In genomic region chr9:41122390-41123110, GRCm38 (mm10) we compare ENCODE assay signal across 9 mouse cellular contexts. TPM values are rescaled to one million over a fixed set of nuclear protein-coding genes. Genes with fewer than 3 reads are reported as not detected.
DNase-seq lines count a peak whose midpoint lies in the region; ATAC-seq lines count a peak whose summit lies in the region.
"Had no signal": no experiment of that assay in that cellular context is flagged by ENCODE, and none has a peak within 500 bp of the region (broad histone marks: within the 10 kb centered on the region; RNA-seq: fewer than 3 reads in every experiment).

No protein-coding gene starts in this region.

- no peak for ATAC-seq in embryonic facial prominence, embryonic 13.5 days (ENCODE audit: insufficient number of reproducible peaks, insufficient read depth, low FRiP score, low TSS enrichment, low read depth)
- ATAC-seq in heart, embryonic 16.5 days (replicated peaks; ENCODE audit: extremely low read depth, insufficient read depth, low FRiP score): peak; percentile 39; the same call in 1 of the 2 replicates
- no peak for ATAC-seq in intestine, embryonic 16.5 days

- no peak overlapping the region for H3K9ac ChIP-seq in embryonic facial prominence, embryonic 13.5 days
- H3K9ac ChIP-seq in heart, embryonic 16.5 days (ENCODE audit: low read length): no peak overlapping the region
- H3K9ac ChIP-seq in intestine, embryonic 16.5 days (ENCODE audit: low read depth, low read length): no peak overlapping the region
- H3K9ac ChIP-seq: limb, embryonic 13.5 days had no signal

- no peak overlapping the region for H3K4me2 ChIP-seq in embryonic facial prominence, embryonic 13.5 days
- peak overlapping the region; percentile 7; the same call in 1 of the 2 replicates for H3K4me2 ChIP-seq in heart, embryonic 16.5 days (ENCODE audit: low read depth, low read length)
- H3K4me2 ChIP-seq in intestine, embryonic 16.5 days (ENCODE audit: low read depth, low read length): no peak overlapping the region
- H3K4me2 ChIP-seq: limb, embryonic 13.5 days had no signal

- H3K27ac ChIP-seq in embryonic facial prominence, embryonic 13.5 days: peak overlapping the region; percentile 64; the same call in 1 of the 2 replicates
- H3K27ac ChIP-seq in embryonic facial prominence, embryonic 10.5 days (replicated peaks): no peak overlapping the region
- H3K27ac ChIP-seq in heart, embryonic 16.5 days (ENCODE audit: low read length): peak overlapping the region; percentile 60
- H3K27ac ChIP-seq in intestine, embryonic 16.5 days (ENCODE audit: low read length): no peak overlapping the region
- H3K27ac ChIP-seq: limb, embryonic 13.5 days had no signal

- no peak overlapping the region for H3K4me3 ChIP-seq in embryonic facial prominence, embryonic 13.5 days
- H3K4me3 ChIP-seq in embryonic facial prominence, embryonic 10.5 days: no peak overlapping the region
- no peak overlapping the region for H3K4me3 ChIP-seq in heart, embryonic 16.5 days (ENCODE audit: low read length)
- no peak overlapping the region for H3K4me3 ChIP-seq in intestine, embryonic 16.5 days (ENCODE audit: low read length)
- H3K4me3 ChIP-seq: limb, embryonic 13.5 days had no signal

- H3K27me3 ChIP-seq in embryonic facial prominence, embryonic 13.5 days: no peaks in the 10 kb centered on the region
- no peaks in the 10 kb centered on the region for H3K27me3 ChIP-seq in embryonic facial prominence, embryonic 10.5 days (replicated peaks; ENCODE audit: low read depth, poor library complexity, severe bottlenecking)
- no peaks in the 10 kb centered on the region for H3K27me3 ChIP-seq in heart, embryonic 16.5 days (ENCODE audit: control insufficient read depth, insufficient read depth, low read length)
- no peaks in the 10 kb centered on the region for H3K27me3 ChIP-seq in intestine, embryonic 16.5 days (replicated peaks; ENCODE audit: control insufficient read depth, insufficient read depth, low read length)
- H3K27me3 ChIP-seq: limb, embryonic 13.5 days had no signal

- WGBS in embryonic facial prominence, embryonic 13.5 days: 61% methylated on average over 11 of the region's 11 CpGs
- WGBS in embryonic facial prominence, embryonic 10.5 days: 88% methylated on average over 11 of the region's 11 CpGs
- 41% methylated on average over 11 of the region's 11 CpGs for WGBS in heart, embryonic 16.5 days
- 71% methylated on average over 11 of the region's 11 CpGs for WGBS in intestine, embryonic 16.5 days

- no peaks in the 10 kb centered on the region for H3K36me3 ChIP-seq in embryonic facial prominence, embryonic 13.5 days
- no peaks in the 10 kb centered on the region for H3K36me3 ChIP-seq in embryonic facial prominence, embryonic 10.5 days (replicated peaks)
- H3K36me3 ChIP-seq in heart, embryonic 16.5 days (ENCODE audit: control insufficient read depth, insufficient read depth): no peaks in the 10 kb centered on the region
- no peaks in the 10 kb centered on the region for H3K36me3 ChIP-seq in intestine, embryonic 16.5 days (ENCODE audit: control insufficient read depth, insufficient read depth, low read length)
- H3K36me3 ChIP-seq: limb, embryonic 13.5 days had no signal

- DNase-seq in embryonic facial prominence, embryonic 10.5 days (ENCODE audit: low spot score): no peak
- peak; percentile 11 for DNase-seq in retina, postnatal 7 days (ENCODE audit: low read depth, low spot score)
- DNase-seq in retina, postnatal 1 day: no peak
- DNase-seq in lung, postnatal 36 days: peak; percentile 64
- DNase-seq in urinary bladder, postnatal 10 days (ENCODE audit: low spot score): no peak

- peaks cover 24% of the 10 kb centered on the region for H3K4me1 ChIP-seq in embryonic facial prominence, embryonic 13.5 days
- H3K4me1 ChIP-seq in embryonic facial prominence, embryonic 10.5 days: peaks cover 9% of the 10 kb centered on the region
- H3K4me1 ChIP-seq in heart, embryonic 16.5 days (ENCODE audit: control insufficient read depth, insufficient read depth, low read length): peaks cover 36% of the 10 kb centered on the region
- no peaks in the 10 kb centered on the region for H3K4me1 ChIP-seq in intestine, embryonic 16.5 days (ENCODE audit: control insufficient read depth, insufficient read depth, low read length)

- no peaks in the 10 kb centered on the region for H3K9me3 ChIP-seq in embryonic facial prominence, embryonic 13.5 days
- H3K9me3 ChIP-seq in embryonic facial prominence, embryonic 10.5 days: no peaks in the 10 kb centered on the region
- H3K9me3 ChIP-seq in heart, embryonic 16.5 days (replicated peaks; ENCODE audit: control insufficient read depth, low read length): no peaks in the 10 kb centered on the region
- H3K9me3 ChIP-seq in intestine, embryonic 16.5 days (ENCODE audit: control insufficient read depth, low read length): no peaks in the 10 kb centered on the region
- H3K9me3 ChIP-seq: limb, embryonic 13.5 days had no signal

RNA-seq across cellular contexts. Expression of gene Ubash3b, which starts 38.9 kb away (rescaled TPM):
- 6.6 and 7.8 TPM in 2 replicates for polyA plus RNA-seq in embryonic facial prominence, embryonic 13.5 days (2015; fragmentation: Nextera tagmentation; extraction: Ambion mirVana)
- polyA plus RNA-seq in embryonic facial prominence, embryonic 10.5 days (2016; fragmentation: Nextera tagmentation; extraction: Ambion mirVana): 6.7 and 7.4 TPM in 2 replicates
- polyA plus RNA-seq in heart, embryonic 16.5 days (2015; fragmentation: Nextera tagmentation; extraction: Ambion mirVana): 5.7 and 6.1 TPM in 2 replicates
- polyA plus RNA-seq in intestine, embryonic 16.5 days (2015; fragmentation: Nextera tagmentation; extraction: Ambion mirVana): 3.4 TPM in 2 replicates

Comparison
In these comparisons a context has a peak if more than half of its experiments do, and no peak if none do; other contexts are left out.
1. H3K27ac ChIP-seq: peak in embryonic facial prominence, embryonic 13.5 days (single experiment) and heart, embryonic 16.5 days (single experiment); none in embryonic facial prominence, embryonic 10.5 days (single experiment) and intestine, embryonic 16.5 days (single experiment).
2. DNase-seq: peak in retina, postnatal 7 days (single experiment) and lung, postnatal 36 days (single experiment); none in embryonic facial prominence, embryonic 10.5 days (single experiment), retina, postnatal 1 day (single experiment) and urinary bladder, postnatal 10 days (single experiment).